ENCODE assay signal across 13 mouse cellular contexts in the genomic region with DNA sequence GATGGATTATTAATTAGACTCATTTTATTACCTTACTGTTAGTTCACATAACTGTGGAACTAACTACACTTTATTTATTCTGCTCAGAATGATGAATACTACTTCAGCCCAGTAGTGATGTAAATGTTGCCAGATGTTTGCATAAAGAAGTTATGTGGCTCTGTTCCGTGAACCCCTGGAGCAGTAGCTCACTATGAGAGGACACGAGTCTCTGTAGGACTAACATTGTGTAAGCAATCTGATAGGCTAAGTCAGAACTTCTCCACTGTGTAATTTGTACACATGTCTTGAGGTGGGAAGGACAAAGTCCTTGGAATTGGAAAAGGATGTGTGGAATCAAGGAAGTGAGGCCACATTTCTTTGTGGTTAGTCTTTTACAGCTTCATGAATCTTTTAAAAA. TPM values are rescaled to one million over a fixed set of nuclear protein-coding genes. Genes with fewer than 3 reads are reported as not detected.
"Had no signal": no experiment of that assay in that cellular context is flagged by ENCODE, and none has a peak within 500 bp of the region (broad histone marks: within the 10 kb centered on the region; RNA-seq: fewer than 3 reads in every experiment).

No protein-coding gene starts in this region.

- H3K4me1 ChIP-seq: kidney, embryonic 15.5 days; liver, embryonic 15.5 days; midbrain, embryonic 12.5 days had no signal

- H3K27ac ChIP-seq: kidney, embryonic 15.5 days; limb, embryonic 13.5 days; liver, embryonic 15.5 days; midbrain, embryonic 12.5 days had no signal

- H3K4me2 ChIP-seq: kidney, embryonic 15.5 days; limb, embryonic 13.5 days; liver, embryonic 11.5 days; liver, embryonic 15.5 days; midbrain, embryonic 12.5 days had no signal

- H3K36me3 ChIP-seq: kidney, embryonic 15.5 days; limb, embryonic 13.5 days; liver, embryonic 15.5 days; midbrain, embryonic 12.5 days had no signal

- H3K9ac ChIP-seq: kidney, embryonic 15.5 days; limb, embryonic 13.5 days; liver, embryonic 15.5 days; midbrain, embryonic 12.5 days had no signal

- H3K9me3 ChIP-seq: kidney, embryonic 15.5 days; limb, embryonic 13.5 days; liver, embryonic 15.5 days; midbrain, embryonic 12.5 days had no signal

- H3K4me3 ChIP-seq: kidney, embryonic 15.5 days; limb, embryonic 13.5 days; liver, embryonic 15.5 days; midbrain, embryonic 12.5 days had no signal

- DNase-seq: kidney, adult 2 months; kidney, postnatal 25 days; lung, adult 2 months; lung, postnatal 10 days; lung, postnatal 4 days; thymus, adult 2 months; thymus, postnatal 25 days had no signal

- H3K27me3 ChIP-seq: kidney, embryonic 15.5 days; limb, embryonic 13.5 days; liver, embryonic 15.5 days; midbrain, embryonic 12.5 days had no signal

RNA-seq across cellular contexts. Expression of gene Efcab1, which starts 45.5 kb away (rescaled TPM):
- total RNA-seq: megakaryocyte, adult 5-6 weeks had no signal
